Mouse (Mus musculus): ENCODE measurements around the gene C1qtnf1. TPM values are rescaled to one million over a fixed set of nuclear protein-coding genes. Genes with fewer than 3 reads are reported as not detected.

C1qtnf1 gene
- polyA plus RNA-seq, 1 experiment = 9.8 TPM

- H3K36me3 ChIP-seq (ENCODE audit: control insufficient read depth, insufficient read depth) = no peaks in the 10 kb centered on the region
Observed at GRCm38 (mm10) chr11:118475496-118476083, 47.6 kb downstream of the C1qtnf1 start.

GRCm38 (mm10) chr11:118476396-118477373 lies 48.7 kb downstream of the C1qtnf1 start, which contains the start of gene Engase:
TSS of gene Engase (plus strand) at chr11:118476829.
- no peak for TF ChIP-seq TCF12 (IDR thresholded peaks at IDR 0.05; ENCODE audit: insufficient read depth, poor library complexity, severe bottlenecking)
- TF ChIP-seq MYOD1 (IDR thresholded peaks at IDR 0.05; ENCODE audit: control insufficient read depth in 1 of 3, insufficient read length in 2 of 3, low read depth in 2 of 3) = peak in 1 of 3 experiments; percentile 28
- TF ChIP-seq USF1 (IDR thresholded peaks at IDR 0.05; ENCODE audit: low read depth) = no peak
- TF ChIP-seq REST (IDR thresholded peaks at IDR 0.05; ENCODE audit: insufficient read depth, insufficient read length) = no peak
- TF ChIP-seq MYOG (IDR thresholded peaks at IDR 0.05; ENCODE audit: control insufficient read depth in 1 of 3, insufficient read depth in 1 of 3, insufficient read length in 2 of 3, low read depth in 2 of 3) = peak in 2 of 3 experiments; percentile 9 to 21
- no peak for TF ChIP-seq TCF3 (IDR thresholded peaks at IDR 0.05; ENCODE audit: insufficient read length, low read depth)
- TF ChIP-seq SRF (IDR thresholded peaks at IDR 0.05; ENCODE audit: control insufficient read depth, insufficient read length, low read depth) = peak; percentile 44
- TF ChIP-seq POLR2AphosphoS2 (IDR thresholded peaks at IDR 0.05; ENCODE audit: insufficient read length, low read depth) = peak; percentile 44
- no peak for TF ChIP-seq E2F4 (IDR thresholded peaks at IDR 0.05; ENCODE audit: insufficient read depth)
- no peak for TF ChIP-seq MAX (IDR thresholded peaks at IDR 0.05; ENCODE audit: low read depth)
- TF ChIP-seq POLR2A (IDR thresholded peaks at IDR 0.05; ENCODE audit: insufficient read length, low read depth) = peak; percentile 89
- TF ChIP-seq CEBPB (IDR thresholded peaks at IDR 0.05; ENCODE audit: insufficient read depth, poor library complexity, severe bottlenecking) = no peak
- Histone ChIP-seq H3ac (ENCODE audit: control insufficient read depth, insufficient read length) (peak within 1 kb of the TSS; percentile 64), H3K4me2 (ENCODE audit: low read depth) (peak within 1 kb of the TSS; percentile 99), H3K36me3 (ENCODE audit: control insufficient read depth, insufficient read depth) (no peaks in the 10 kb centered on the region), H3K27me3 (ENCODE audit: control insufficient read depth, insufficient read depth, insufficient read length) (peaks cover 7% of the 10 kb centered on the region), H3K79me2 (ENCODE audit: control insufficient read depth, insufficient read depth) (no peaks in the 10 kb centered on the region), H3K4me3 (peak within 1 kb of the TSS; percentile 22)

More at GRCm38 (mm10) chr11:118475496-118476083, 47.6 kb downstream of the C1qtnf1 start:
- H3ac ChIP-seq (ENCODE audit: control insufficient read depth, insufficient read length) = no peak overlapping the region
- peaks cover 7% of the 10 kb centered on the region for H3K27me3 ChIP-seq (ENCODE audit: control insufficient read depth, insufficient read depth, insufficient read length)
- TF ChIP-seq MYOG (IDR thresholded peaks at IDR 0.05; ENCODE audit: control insufficient read depth in 1 of 3, insufficient read depth in 1 of 3, insufficient read length in 2 of 3, low read depth in 2 of 3) (no peak), SRF (IDR thresholded peaks at IDR 0.05; ENCODE audit: control insufficient read depth, insufficient read length, low read depth) (no peak), E2F4 (IDR thresholded peaks at IDR 0.05; ENCODE audit: insufficient read depth) (no peak), REST (IDR thresholded peaks at IDR 0.05; ENCODE audit: insufficient read depth, insufficient read length) (no peak), POLR2A (IDR thresholded peaks at IDR 0.05; ENCODE audit: insufficient read length, low read depth) (no peak), TCF3 (IDR thresholded peaks at IDR 0.05; ENCODE audit: insufficient read length, low read depth) (no peak), CEBPB (IDR thresholded peaks at IDR 0.05; ENCODE audit: insufficient read depth, poor library complexity, severe bottlenecking) (no peak), USF1 (IDR thresholded peaks at IDR 0.05; ENCODE audit: low read depth) (no peak), POLR2AphosphoS2 (IDR thresholded peaks at IDR 0.05; ENCODE audit: insufficient read length, low read depth) (no peak)
- no peak overlapping the region for H3K4me3 ChIP-seq
- no peak overlapping the region for H3K4me2 ChIP-seq (ENCODE audit: low read depth)
- H3K79me2 ChIP-seq (ENCODE audit: control insufficient read depth, insufficient read depth) = no peaks in the 10 kb centered on the region

- no peak overlapping the region for H3ac ChIP-seq (ENCODE audit: control insufficient read depth, insufficient read length)
- H3K4me2 ChIP-seq (ENCODE audit: low read depth) = no peak overlapping the region
- no peak overlapping the region for H3K4me3 ChIP-seq
- H3K27me3 ChIP-seq (ENCODE audit: control insufficient read depth, insufficient read depth, insufficient read length) = peaks cover 14% of the 10 kb centered on the region
- no peaks in the 10 kb centered on the region for H3K79me2 ChIP-seq (ENCODE audit: control insufficient read depth, insufficient read depth)
- TF ChIP-seq MYOG (IDR thresholded peaks at IDR 0.05; ENCODE audit: control insufficient read depth in 1 of 3, insufficient read depth in 1 of 3, insufficient read length in 2 of 3, low read depth in 2 of 3) (no peak), TCF3 (IDR thresholded peaks at IDR 0.05; ENCODE audit: insufficient read length, low read depth) (no peak), CEBPB (IDR thresholded peaks at IDR 0.05; ENCODE audit: insufficient read depth, poor library complexity, severe bottlenecking) (no peak), TCF12 (IDR thresholded peaks at IDR 0.05; ENCODE audit: insufficient read depth, poor library complexity, severe bottlenecking) (no peak), MAX (IDR thresholded peaks at IDR 0.05; ENCODE audit: low read depth) (no peak), POLR2A (IDR thresholded peaks at IDR 0.05; ENCODE audit: insufficient read length, low read depth) (no peak), MYOD1 (IDR thresholded peaks at IDR 0.05; ENCODE audit: control insufficient read depth in 1 of 3, insufficient read length in 2 of 3, low read depth in 2 of 3) (no peak), SRF (IDR thresholded peaks at IDR 0.05; ENCODE audit: control insufficient read depth, insufficient read length, low read depth) (no peak), REST (IDR thresholded peaks at IDR 0.05; ENCODE audit: insufficient read depth, insufficient read length) (no peak), E2F4 (IDR thresholded peaks at IDR 0.05; ENCODE audit: insufficient read depth) (no peak), USF1 (IDR thresholded peaks at IDR 0.05; ENCODE audit: low read depth) (no peak), POLR2AphosphoS2 (IDR thresholded peaks at IDR 0.05; ENCODE audit: insufficient read length, low read depth) (no peak)
- H3K36me3 ChIP-seq (ENCODE audit: control insufficient read depth, insufficient read depth) = no peaks in the 10 kb centered on the region
Observed at GRCm38 (mm10) chr11:118479776-118480175, 51.8 kb downstream of the C1qtnf1 start.

GRCm38 (mm10) chr11:118481231-118481630 lies 53.2 kb downstream of the C1qtnf1 start:
- peaks cover 18% of the 10 kb centered on the region for H3K27me3 ChIP-seq (ENCODE audit: control insufficient read depth, insufficient read depth, insufficient read length)
- no peak overlapping the region for H3K4me3 ChIP-seq
- H3K36me3 ChIP-seq (ENCODE audit: control insufficient read depth, insufficient read depth) = no peaks in the 10 kb centered on the region
- TF ChIP-seq SRF (IDR thresholded peaks at IDR 0.05; ENCODE audit: control insufficient read depth, insufficient read length, low read depth) (no peak), MAX (IDR thresholded peaks at IDR 0.05; ENCODE audit: low read depth) (no peak), TCF3 (IDR thresholded peaks at IDR 0.05; ENCODE audit: insufficient read length, low read depth) (no peak), MYOG (IDR thresholded peaks at IDR 0.05; ENCODE audit: control insufficient read depth in 1 of 3, insufficient read depth in 1 of 3, insufficient read length in 2 of 3, low read depth in 2 of 3) (no peak), TCF12 (IDR thresholded peaks at IDR 0.05; ENCODE audit: insufficient read depth, poor library complexity, severe bottlenecking) (no peak), REST (IDR thresholded peaks at IDR 0.05; ENCODE audit: insufficient read depth, insufficient read length) (no peak), USF1 (IDR thresholded peaks at IDR 0.05; ENCODE audit: low read depth) (no peak), CEBPB (IDR thresholded peaks at IDR 0.05; ENCODE audit: insufficient read depth, poor library complexity, severe bottlenecking) (no peak)
- H3K79me2 ChIP-seq (ENCODE audit: control insufficient read depth, insufficient read depth) = no peaks in the 10 kb centered on the region
- no peak overlapping the region for H3ac ChIP-seq (ENCODE audit: control insufficient read depth, insufficient read length)
- no peak overlapping the region for H3K4me2 ChIP-seq (ENCODE audit: low read depth)

All from myocyte (in vitro differentiated cells).